Mouse (Mus musculus) adrenal gland, adult 18-20 months (tissue): ENCODE measurements around the gene Snx12. TPM values are rescaled to one million over a fixed set of nuclear protein-coding genes. Genes with fewer than 3 reads are reported as not detected.

Experiments used
- DNase-seq, 2 experiments: peaks; one replicate each; pipeline ENCODE4 v3.0.0; 2021 to 2022; ENCODE audit warnings: low spot score in 2 of 2
- long read RNA-seq, 2 experiments: library from polyadenylated mRNA; stranded (forward); transcript quantifications; one replicate each; pipeline ENCODE4 v2.0.0; 2021
- total RNA-seq, 2 experiments: library from RNA; stranded (reverse); gene quantifications; 1 replicate in 1 of 2; 2 replicates in 1 of 2; pipeline ENCODE4 v1.2.3; 2021

The Snx12 gene
- 10 to 100 TPM; 53.7 to 54.1 TPM for total RNA-seq
- long read RNA-seq, experiment 1, transcript Snx12-202 (4 exons, 2,415 nt): major isoform, 9 of 23 reads
- long read RNA-seq, experiment 1, partial matches to known transcripts: 2 of 23 reads
- long read RNA-seq, experiment 1, other reads (novel, unspliced or antisense): 4 of 23 reads
- long read RNA-seq, experiment 2, transcript Snx12-204 (6 exons, 1,114 nt): major isoform, 7 of 24 reads
- long read RNA-seq, experiment 2, partial matches to known transcripts: 7 of 24 reads
- long read RNA-seq, experiment 2, other reads (novel, unspliced or antisense): 4 of 24 reads

GRCm38 (mm10) chrX:101221834-101222795 lies at the start of gene Snx12:
Gene Snx12 (minus strand): TSS chrX:101222563.
- peak; percentile 71 to 72 for DNase-seq

- DNase-seq: no peak
These were observed 46.4 kb upstream of the Snx12 start, which contains the start of gene Gm20489 for GRCm38 (mm10) chrX:101268755-101269124. Gene Gm20489 (minus strand): TSS chrX:101269023.

- DNase-seq: no peak
These were observed 45.8 kb upstream of the Snx12 start, which contains the start of gene Il2rg for GRCm38 (mm10) chrX:101268025-101268754. Gene Il2rg (minus strand): TSS chrX:101268255.

- no peak for DNase-seq
These were observed 44.3 kb upstream of the Snx12 start for GRCm38 (mm10) chrX:101266631-101267030.

- DNase-seq: no peak
These were observed 41.5 kb upstream of the Snx12 start, which contains the start of gene Gm614 for GRCm38 (mm10) chrX:101263892-101264291. Gene Gm614 (minus strand): TSS chrX:101263992.

GRCm38 (mm10) chrX:101260441-101261325 lies 38.3 kb upstream of the Snx12 start:
- DNase-seq: no peak

GRCm38 (mm10) chrX:101256603-101257002 lies 34.2 kb upstream of the Snx12 start:
- DNase-seq: no peak

- DNase-seq: peak; percentile 14 to 22
These were observed 32.4 kb upstream of the Snx12 start for GRCm38 (mm10) chrX:101254740-101255139.

- DNase-seq: peak; percentile 68 to 70
These were observed 31.8 kb upstream of the Snx12 start, which contains the start of gene Foxo4 for GRCm38 (mm10) chrX:101253952-101254729. Gene Foxo4 (plus strand): TSS chrX:101254528.

- no peak for DNase-seq
These were observed 22.6 kb upstream of the Snx12 start for GRCm38 (mm10) chrX:101245011-101245410.

- DNase-seq: no peak
These were observed 416 bp upstream of the Snx12 start for GRCm38 (mm10) chrX:101222796-101223162.

- DNase-seq: no peak
These were observed 33.1 kb downstream of the Snx12 start for GRCm38 (mm10) chrX:101189285-101189684.

GRCm38 (mm10) chrX:101187647-101188046 lies 34.7 kb downstream of the Snx12 start:
- no peak for DNase-seq

GRCm38 (mm10) chrX:101173388-101173787 lies 49.0 kb downstream of the Snx12 start:
- no peak for DNase-seq

- DNase-seq: no peak
These were observed 53.9 kb downstream of the Snx12 start for GRCm38 (mm10) chrX:101168425-101168824.

- no peak for DNase-seq
These were observed 58.6 kb downstream of the Snx12 start for GRCm38 (mm10) chrX:101163739-101164138.

- no peak for DNase-seq
These were observed 59.1 kb downstream of the Snx12 start for GRCm38 (mm10) chrX:101163278-101163677.

GRCm38 (mm10) chrX:101162532-101162931 lies 59.8 kb downstream of the Snx12 start:
- no peak for DNase-seq

GRCm38 (mm10) chrX:101157488-101157887 lies 64.9 kb downstream of the Snx12 start:
- no peak for DNase-seq
